Mouse (Mus musculus): Measurements from ENCODE around the gene Dmp1. TPM values are rescaled to one million over a fixed set of nuclear protein-coding genes. Genes with fewer than 3 reads are reported as not detected.
A peak's percentile ranks its signal among the peaks of the same experiment; 100 is the strongest.

Dmp1 gene
- polyA plus RNA-seq, 1 experiment from 2014 or later, result 0.52 TPM

- Histone ChIP-seq H3K9ac (no peak overlapping the region), H3K4me1 (no peaks in the 10 kb centered on the region), H3K4me2 (no peak overlapping the region), H3K9me3 (no peaks in the 10 kb centered on the region), H3K36me3 (no peaks in the 10 kb centered on the region), H3K27ac (no peak overlapping the region), H3K27me3 (no peaks in the 10 kb centered on the region), H3K4me3 (no peak overlapping the region)
- ATAC-seq (ENCODE audit: borderline replicate concordance, extremely low read depth, low FRiP score, low TSS enrichment), result no peak
- WGBS, result 73% methylated on average over 11 of the region's 11 CpGs
These were observed 10.1 kb downstream of the Dmp1 start for GRCm38 (mm10) chr5:104212531-104212930.

GRCm38 (mm10) chr5:104218926-104219325, 16.5 kb downstream of the Dmp1 start:
- H3K4me3 ChIP-seq, result no peak overlapping the region
- no peaks in the 10 kb centered on the region for H3K9me3 ChIP-seq
- ATAC-seq (ENCODE audit: borderline replicate concordance, extremely low read depth, low FRiP score, low TSS enrichment), result no peak; the same call in 1 of the 2 replicates
- no peak overlapping the region for H3K9ac ChIP-seq
- no peak overlapping the region for H3K4me2 ChIP-seq
- H3K36me3 ChIP-seq, result no peaks in the 10 kb centered on the region
- WGBS, result 20% methylated on average over 5 of the region's 5 CpGs
- no peaks in the 10 kb centered on the region for H3K4me1 ChIP-seq
- H3K27ac ChIP-seq, result no peak overlapping the region
- H3K27me3 ChIP-seq, result no peaks in the 10 kb centered on the region

GRCm38 (mm10) chr5:104224299-104224698, 21.9 kb downstream of the Dmp1 start:
- Histone ChIP-seq H3K27ac (no peak overlapping the region), H3K4me1 (no peaks in the 10 kb centered on the region), H3K27me3 (no peaks in the 10 kb centered on the region), H3K9me3 (no peaks in the 10 kb centered on the region), H3K9ac (no peak overlapping the region), H3K4me2 (no peak overlapping the region), H3K4me3 (no peak overlapping the region), H3K36me3 (no peaks in the 10 kb centered on the region)
- 73% methylated on average over 3 of the region's 3 CpGs for WGBS
- no peak for ATAC-seq (ENCODE audit: borderline replicate concordance, extremely low read depth, low FRiP score, low TSS enrichment)

- H3K4me3 ChIP-seq, result no peak overlapping the region
- H3K9ac ChIP-seq, result no peak overlapping the region
- no peak overlapping the region for H3K27ac ChIP-seq
- ATAC-seq (ENCODE audit: borderline replicate concordance, extremely low read depth, low FRiP score, low TSS enrichment), result no peak
- H3K4me2 ChIP-seq, result no peak overlapping the region
- H3K27me3 ChIP-seq, result no peaks in the 10 kb centered on the region
- no peaks in the 10 kb centered on the region for H3K4me1 ChIP-seq
- no peaks in the 10 kb centered on the region for H3K9me3 ChIP-seq
- H3K36me3 ChIP-seq, result no peaks in the 10 kb centered on the region
These were observed 22.3 kb downstream of the Dmp1 start for GRCm38 (mm10) chr5:104224750-104225149.

GRCm38 (mm10) chr5:104228497-104228896, 26.1 kb downstream of the Dmp1 start:
- 45% methylated on average over 1 of the region's 1 CpGs for WGBS
- Histone ChIP-seq H3K4me3 (no peak overlapping the region), H3K4me1 (no peaks in the 10 kb centered on the region), H3K4me2 (no peak overlapping the region), H3K27ac (no peak overlapping the region), H3K9me3 (no peaks in the 10 kb centered on the region), H3K27me3 (no peaks in the 10 kb centered on the region), H3K9ac (no peak overlapping the region), H3K36me3 (no peaks in the 10 kb centered on the region)
- ATAC-seq (ENCODE audit: borderline replicate concordance, extremely low read depth, low FRiP score, low TSS enrichment), result no peak

GRCm38 (mm10) chr5:104236741-104237140, 34.3 kb downstream of the Dmp1 start:
- no peak for ATAC-seq (ENCODE audit: borderline replicate concordance, extremely low read depth, low FRiP score, low TSS enrichment)
- no peak overlapping the region for H3K4me2 ChIP-seq
- no peak overlapping the region for H3K27ac ChIP-seq
- no peaks in the 10 kb centered on the region for H3K36me3 ChIP-seq
- WGBS, result 88% methylated on average over 8 of the region's 8 CpGs
- H3K4me1 ChIP-seq, result 0 out of 2 replicates have a peak, but pooled peaks cover 8% of the 10 kb centered on the region
- H3K9me3 ChIP-seq, result no peaks in the 10 kb centered on the region
- no peaks in the 10 kb centered on the region for H3K27me3 ChIP-seq
- H3K9ac ChIP-seq, result no peak overlapping the region
- no peak overlapping the region for H3K4me3 ChIP-seq

GRCm38 (mm10) chr5:104239674-104240378, 37.4 kb downstream of the Dmp1 start:
- H3K4me2 ChIP-seq, result no peak overlapping the region
- no peaks in the 10 kb centered on the region for H3K9me3 ChIP-seq
- no peaks in the 10 kb centered on the region for H3K27me3 ChIP-seq
- no peaks in the 10 kb centered on the region for H3K36me3 ChIP-seq
- no peak overlapping the region for H3K9ac ChIP-seq
- H3K4me3 ChIP-seq, result no peak overlapping the region
- 40% methylated on average over 9 of the region's 9 CpGs for WGBS
- peak; percentile 85 for ATAC-seq (ENCODE audit: borderline replicate concordance, extremely low read depth, low FRiP score, low TSS enrichment)
- peak overlapping the region; percentile 84 for H3K27ac ChIP-seq
- 0 out of 2 replicates have a peak, but pooled peaks cover 8% of the 10 kb centered on the region for H3K4me1 ChIP-seq

- H3K27me3 ChIP-seq, result no peaks in the 10 kb centered on the region
- no peak overlapping the region for H3K27ac ChIP-seq
- no peak overlapping the region for H3K4me2 ChIP-seq
- WGBS, result 72% methylated on average over 2 of the region's 2 CpGs
- H3K9ac ChIP-seq, result no peak overlapping the region
- no peak overlapping the region for H3K4me3 ChIP-seq
- H3K9me3 ChIP-seq, result no peaks in the 10 kb centered on the region
- no peaks in the 10 kb centered on the region for H3K36me3 ChIP-seq
- H3K4me1 ChIP-seq, result 0 out of 2 replicates have a peak, but pooled peaks cover 8% of the 10 kb centered on the region
- no peak for ATAC-seq (ENCODE audit: borderline replicate concordance, extremely low read depth, low FRiP score, low TSS enrichment)
These were observed 41.8 kb downstream of the Dmp1 start for GRCm38 (mm10) chr5:104244261-104244660.

GRCm38 (mm10) chr5:104251811-104252210, 49.4 kb downstream of the Dmp1 start:
- no peak for ATAC-seq (ENCODE audit: borderline replicate concordance, extremely low read depth, low FRiP score, low TSS enrichment)
- no peak overlapping the region for H3K27ac ChIP-seq
- no peak overlapping the region for H3K4me2 ChIP-seq
- H3K27me3 ChIP-seq, result no peaks in the 10 kb centered on the region
- H3K9me3 ChIP-seq, result no peaks in the 10 kb centered on the region
- no peaks in the 10 kb centered on the region for H3K4me1 ChIP-seq
- H3K36me3 ChIP-seq, result no peaks in the 10 kb centered on the region
- WGBS, result 74% methylated on average over 5 of the region's 5 CpGs
- H3K9ac ChIP-seq, result no peak overlapping the region
- H3K4me3 ChIP-seq, result no peak overlapping the region

GRCm38 (mm10) chr5:104256585-104256984, 54.2 kb downstream of the Dmp1 start:
- Histone ChIP-seq H3K36me3 (no peaks in the 10 kb centered on the region), H3K27ac (no peak overlapping the region), H3K9me3 (no peaks in the 10 kb centered on the region), H3K9ac (no peak overlapping the region), H3K4me3 (no peak overlapping the region), H3K4me2 (no peak overlapping the region), H3K27me3 (no peaks in the 10 kb centered on the region), H3K4me1 (no peaks in the 10 kb centered on the region)
- no peak for ATAC-seq (ENCODE audit: borderline replicate concordance, extremely low read depth, low FRiP score, low TSS enrichment)
- WGBS, result 67% methylated on average over 3 of the region's 3 CpGs

- no peak overlapping the region for H3K4me3 ChIP-seq
- no peaks in the 10 kb centered on the region for H3K27me3 ChIP-seq
- H3K4me1 ChIP-seq, result no peaks in the 10 kb centered on the region
- WGBS, result 27% methylated on average over 4 of the region's 4 CpGs
- H3K9me3 ChIP-seq, result no peaks in the 10 kb centered on the region
- peak; percentile 94 for ATAC-seq (ENCODE audit: borderline replicate concordance, extremely low read depth, low FRiP score, low TSS enrichment)
- no peaks in the 10 kb centered on the region for H3K36me3 ChIP-seq
- no peak overlapping the region for H3K27ac ChIP-seq
- no peak overlapping the region for H3K4me2 ChIP-seq
- H3K9ac ChIP-seq, result no peak overlapping the region
These were observed 59.6 kb downstream of the Dmp1 start for GRCm38 (mm10) chr5:104261908-104262461.

- WGBS, result 92% methylated on average over 13 of the region's 13 CpGs
- H3K4me1 ChIP-seq, result no peaks in the 10 kb centered on the region
- H3K9ac ChIP-seq, result no peak overlapping the region
- H3K27ac ChIP-seq, result no peak overlapping the region
- H3K4me2 ChIP-seq, result no peak overlapping the region
- H3K4me3 ChIP-seq, result no peak overlapping the region
- no peaks in the 10 kb centered on the region for H3K9me3 ChIP-seq
- no peaks in the 10 kb centered on the region for H3K36me3 ChIP-seq
- no peaks in the 10 kb centered on the region for H3K27me3 ChIP-seq
- ATAC-seq (ENCODE audit: borderline replicate concordance, extremely low read depth, low FRiP score, low TSS enrichment), result no peak
These were observed 60.8 kb downstream of the Dmp1 start for GRCm38 (mm10) chr5:104263014-104263776.
